In genomic region chr6:121238209-121238608, GRCm38 (mm10) we compare ENCODE assay signal across 15 mouse cellular contexts. TPM values are rescaled to one million over a fixed set of nuclear protein-coding genes. Genes with fewer than 3 reads are reported as not detected.
"Had no signal": no experiment of that assay in that cellular context is flagged by ENCODE, and none has a peak within 500 bp of the region (broad histone marks: within the 10 kb centered on the region; RNA-seq: fewer than 3 reads in every experiment).

No protein-coding gene starts in this region.

- ATAC-seq: midbrain, embryonic 13.5 days; midbrain, embryonic 15.5 days had no signal

- DNase-seq: lung, adult 18-20 months; lung, embryonic 14.5 days; lung, postnatal 10 days; lung, postnatal 36 days; retina, postnatal 1 day; right cerebral cortex, adult 18-20 months; right cerebral cortex, postnatal 25 days; right cerebral cortex, postnatal 4 days; spleen, adult 18-20 months; thymus, adult 2 months; thymus, postnatal 25 days; thymus, postnatal 4 days had no signal

RNA-seq across cellular contexts. Expression of gene Tuba8, which starts 27.7 kb away (rescaled TPM):
- polyA plus RNA-seq: myocyte had no signal
